Mouse (Mus musculus) midbrain, postnatal 0 days (tissue): ENCODE data around the gene Chn2. TPM values are rescaled to one million over a fixed set of nuclear protein-coding genes. Genes with fewer than 3 reads are reported as not detected.

Experiments
- ATAC-seq: fragments of 200-750 bp; cut with Nextera tagmentation; 2 replicates; pipeline ENCODE4 v1.8.0; 2017; ENCODE audit warnings: moderate number of reproducible peaks, mild to moderate bottlenecking, moderate TSS enrichment, moderate library complexity; ENCODE audit not compliant: low FRiP score
- DNase-seq: peaks from one replicate; pipeline ENCODE4 v3.0.0-alpha.2; 2015; ENCODE audit warnings: low spot score
- H3K27ac ChIP-seq: fragments of 300-500 bp; sonication (generic); 2 replicates; pipeline ENCODE4 v1.5.1; 2014; ENCODE audit warnings: low read depth, mild to moderate bottlenecking, low read length, mixed read lengths
- H3K27me3 ChIP-seq: fragments of 300-500 bp; sonication (generic); 2 replicates; pipeline ENCODE4 v1.6.1; 2014; ENCODE audit warnings: low read length, control low read depth, mixed read lengths; ENCODE audit not compliant: insufficient read depth
- H3K36me3 ChIP-seq: fragments of 300-500 bp; sonication (generic); 2 replicates; pipeline ENCODE4 v1.6.1; 2014; ENCODE audit warnings: low read length, control low read depth, mixed read lengths; ENCODE audit not compliant: insufficient read depth
- H3K4me1 ChIP-seq: fragments of 300-500 bp; sonication (generic); 2 replicates; pipeline ENCODE4 v1.6.1; 2014; ENCODE audit warnings: mild to moderate bottlenecking, control low read depth, antibody characterized with exemption, low read length, mixed read lengths; ENCODE audit not compliant: insufficient read depth
- H3K4me2 ChIP-seq: fragments of 300-500 bp; sonication (generic); 2 replicates; pipeline ENCODE4 v1.6.1; 2014; ENCODE audit warnings: low read depth, mild to moderate bottlenecking, low read length, mixed read lengths; ENCODE audit not compliant: poor library complexity, severe bottlenecking
- H3K4me3 ChIP-seq: fragments of 300-500 bp; sonication (generic); 2 replicates; pipeline ENCODE4 v1.5.1; 2014; ENCODE audit warnings: low read depth, mild to moderate bottlenecking, low read length, moderate library complexity
- H3K9ac ChIP-seq: fragments of 300-500 bp; sonication (generic); replicated peaks from 2 replicates; pipeline ENCODE4 v1.6.1; 2014; ENCODE audit warnings: mild to moderate bottlenecking, low read length, moderate library complexity, mixed read lengths; ENCODE audit not compliant: poor library complexity, severe bottlenecking
- H3K9me3 ChIP-seq: fragments of 300-500 bp; sonication (generic); 2 replicates; pipeline ENCODE4 v1.6.1; 2016; ENCODE audit warnings: low read length, control low read depth
- CTCF ChIP-seq: IDR thresholded peaks from 2 replicates; pipeline ENCODE4 v1.5.1; 2016; ENCODE audit warnings: antibody characterized with exemption, mild to moderate bottlenecking
- WGBS: fragments of 180-500 bp; shearing (Covaris S2); extraction: QIAGEN DNeasy Blood & Tissue Kit; methylation state at CpG from one replicate; pipeline ENCODE4 v1.1.7; 2014; 5-methylcytosine and 5-hydroxymethylcytosine counted together
- polyA plus RNA-seq: library from polyadenylated mRNA; unstranded; fragments of >200 nt; fragmentation: Nextera tagmentation; extraction: Ambion mirVana; gene quantifications from 2 replicates; pipeline ENCODE4 v1.2.1, GENCODE M21; 2015
- total RNA-seq: library from RNA; depleted of rRNA; stranded (reverse); fragments of >200 nt; gene quantifications from 2 replicates; pipeline ENCODE4 v1.2.3, GENCODE M21; 2014

Chn2 gene
- total and polyA plus RNA-seq, 2 experiments from 2014 or later = 21.4 to 36.4 TPM

DNA sequence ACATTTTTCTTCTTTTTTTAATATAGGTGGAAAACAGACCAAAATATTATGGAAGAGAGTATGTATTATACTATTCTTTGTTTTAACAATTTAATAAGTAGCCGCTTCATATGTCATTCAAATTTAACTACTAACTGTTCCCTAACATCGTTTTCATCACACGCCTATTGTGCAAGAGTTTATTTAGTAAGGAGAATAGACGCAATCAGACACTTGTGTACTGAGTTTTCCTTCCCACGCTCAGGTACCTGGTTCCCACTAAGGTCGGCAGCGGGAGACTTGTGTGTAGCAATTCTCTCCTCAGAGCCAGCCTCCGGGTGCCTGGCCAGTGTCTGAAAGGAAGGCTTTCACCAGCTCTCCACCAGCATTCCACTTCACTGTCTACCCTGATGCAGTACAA, 176.3 kb downstream of the Chn2 start:
- 92% methylated on average over 8 of the region's 8 CpGs for WGBS
- Histone ChIP-seq H3K27ac (no peak overlapping the region), H3K27me3 (no peaks in the 10 kb centered on the region), H3K4me1 (no peaks in the 10 kb centered on the region), H3K4me3 (no peak overlapping the region), H3K9ac (no peak overlapping the region), H3K36me3 (no peaks in the 10 kb centered on the region), H3K9me3 (no peaks in the 10 kb centered on the region), H3K4me2 (no peak overlapping the region)
- DNase-seq = no peak
- TF ChIP-seq CTCF = no peak
- no peak for ATAC-seq

GRCm38 (mm10) chr6:54216512-54216911, 177.2 kb downstream of the Chn2 start:
- H3K36me3 ChIP-seq = no peaks in the 10 kb centered on the region
- H3K4me2 ChIP-seq = no peak overlapping the region
- no peaks in the 10 kb centered on the region for H3K9me3 ChIP-seq
- H3K27ac ChIP-seq = no peak overlapping the region
- no peak overlapping the region for H3K9ac ChIP-seq
- H3K4me3 ChIP-seq = no peak overlapping the region
- no peak for TF ChIP-seq CTCF
- no peaks in the 10 kb centered on the region for H3K27me3 ChIP-seq
- DNase-seq (no peak), ATAC-seq (no peak)
- H3K4me1 ChIP-seq = no peaks in the 10 kb centered on the region
- WGBS = 89% methylated on average over 5 of the region's 5 CpGs

DNA sequence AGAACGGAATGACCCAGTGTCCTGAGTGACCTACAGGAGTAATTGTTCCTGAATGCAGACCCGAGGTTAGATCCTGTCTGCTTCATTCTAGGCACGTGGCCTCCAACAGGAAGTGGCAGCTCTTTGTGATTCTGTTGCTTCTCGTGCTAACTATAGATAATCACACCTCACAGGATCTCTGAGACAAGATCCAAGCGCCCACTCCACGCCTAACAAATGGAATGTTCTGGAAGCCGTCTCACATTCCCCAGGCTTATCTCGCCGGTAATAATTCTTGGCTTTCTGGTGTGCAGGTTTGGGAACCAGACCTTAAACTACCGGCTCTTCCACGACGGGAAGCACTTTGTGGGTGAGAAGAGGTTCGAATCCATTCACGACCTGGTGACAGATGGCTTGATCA, 180.8 kb downstream of the Chn2 start:
- WGBS = 93% methylated on average over 14 of the region's 14 CpGs
- no peak for TF ChIP-seq CTCF
- no peak for ATAC-seq

DNA sequence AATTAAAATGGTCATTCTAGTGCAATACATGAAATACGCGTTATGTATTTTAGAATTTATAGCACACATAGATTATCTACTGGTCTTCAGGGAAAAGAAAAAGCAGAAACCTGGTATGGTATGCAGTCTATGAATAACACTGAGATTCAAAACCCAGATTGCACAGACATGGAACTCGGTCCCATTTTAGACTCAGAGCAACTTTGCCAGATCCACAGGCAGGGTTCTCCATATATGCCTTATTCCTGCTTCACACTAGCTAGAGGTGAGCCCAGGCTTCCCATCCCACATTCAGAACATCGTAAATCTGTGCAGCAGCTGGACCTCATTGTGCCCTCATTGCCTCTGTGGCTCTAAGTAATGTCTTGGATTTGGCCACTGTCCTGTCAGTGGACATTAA, 184.2 kb downstream of the Chn2 start:
- no peak for DNase-seq
- no peak for ATAC-seq

More for the DNA sequence above, 180.8 kb downstream of the Chn2 start:
- Histone ChIP-seq H3K9me3 (no peaks in the 10 kb centered on the region), H3K27me3 (no peaks in the 10 kb centered on the region; the same call in 1 of the 2 replicates), H3K36me3 (no peaks in the 10 kb centered on the region), H3K27ac (no peak overlapping the region), H3K4me3 (no peak overlapping the region), H3K4me1 (0 out of 2 replicates have a peak, but pooled peaks cover 4% of the 10 kb centered on the region), H3K4me2 (no peak overlapping the region), H3K9ac (no peak overlapping the region)
- no peak for DNase-seq

GRCm38 (mm10) chr6:54224325-54224724, 185.0 kb downstream of the Chn2 start:
- Histone ChIP-seq H3K9ac (no peak overlapping the region), H3K9me3 (no peaks in the 10 kb centered on the region), H3K4me1 (0 out of 2 replicates have a peak, but pooled peaks cover 5% of the 10 kb centered on the region), H3K36me3 (no peaks in the 10 kb centered on the region), H3K27ac (no peak overlapping the region), H3K27me3 (no peaks in the 10 kb centered on the region; the same call in 1 of the 2 replicates), H3K4me2 (no peak overlapping the region), H3K4me3 (no peak overlapping the region)
- no peak for ATAC-seq
- WGBS = 53% methylated on average over 11 of the region's 11 CpGs
- no peak for TF ChIP-seq CTCF
- no peak for DNase-seq

More for the DNA sequence above, 184.2 kb downstream of the Chn2 start:
- Histone ChIP-seq H3K27me3 (no peaks in the 10 kb centered on the region; the same call in 1 of the 2 replicates), H3K4me2 (no peak overlapping the region), H3K36me3 (no peaks in the 10 kb centered on the region), H3K9ac (no peak overlapping the region), H3K4me3 (no peak overlapping the region), H3K27ac (no peak overlapping the region), H3K4me1 (0 out of 2 replicates have a peak, but pooled peaks cover 5% of the 10 kb centered on the region), H3K9me3 (no peaks in the 10 kb centered on the region)
- WGBS = 94% methylated on average over 4 of the region's 4 CpGs
- no peak for TF ChIP-seq CTCF

GRCm38 (mm10) chr6:54225327-54225726, 186.0 kb downstream of the Chn2 start:
- 53% methylated on average over 4 of the region's 4 CpGs for WGBS
- Histone ChIP-seq H3K4me3 (no peak overlapping the region), H3K4me2 (no peak overlapping the region), H3K9me3 (no peaks in the 10 kb centered on the region), H3K9ac (no peak overlapping the region), H3K27me3 (peaks cover 5% of the 10 kb centered on the region; the same call in 1 of the 2 replicates), H3K36me3 (no peaks in the 10 kb centered on the region), H3K27ac (no peak overlapping the region), H3K4me1 (0 out of 2 replicates have a peak, but pooled peaks cover 5% of the 10 kb centered on the region)
- DNase-seq = peak; percentile 40
- ATAC-seq = no peak
- peak; percentile 61 for TF ChIP-seq CTCF
